Mouse (Mus musculus) lung, postnatal 36 days (tissue): ENCODE data around the gene Vcp.
A peak's percentile ranks its signal among the peaks of the same experiment; 100 is the strongest.

ENCODE experiments used
- DNase-seq: peaks from one replicate; pipeline ENCODE4 v3.0.0; 2022; ENCODE audit warnings: mixed read lengths

Gene Vcp

GRCm38 (mm10) chr4:42941396-42941795, 58.9 kb downstream of the Vcp start:
- DNase-seq: no peak

- DNase-seq: peak; percentile 79
Observed at GRCm38 (mm10) chr4:42933630-42934029, 66.7 kb downstream of the Vcp start.

DNA sequence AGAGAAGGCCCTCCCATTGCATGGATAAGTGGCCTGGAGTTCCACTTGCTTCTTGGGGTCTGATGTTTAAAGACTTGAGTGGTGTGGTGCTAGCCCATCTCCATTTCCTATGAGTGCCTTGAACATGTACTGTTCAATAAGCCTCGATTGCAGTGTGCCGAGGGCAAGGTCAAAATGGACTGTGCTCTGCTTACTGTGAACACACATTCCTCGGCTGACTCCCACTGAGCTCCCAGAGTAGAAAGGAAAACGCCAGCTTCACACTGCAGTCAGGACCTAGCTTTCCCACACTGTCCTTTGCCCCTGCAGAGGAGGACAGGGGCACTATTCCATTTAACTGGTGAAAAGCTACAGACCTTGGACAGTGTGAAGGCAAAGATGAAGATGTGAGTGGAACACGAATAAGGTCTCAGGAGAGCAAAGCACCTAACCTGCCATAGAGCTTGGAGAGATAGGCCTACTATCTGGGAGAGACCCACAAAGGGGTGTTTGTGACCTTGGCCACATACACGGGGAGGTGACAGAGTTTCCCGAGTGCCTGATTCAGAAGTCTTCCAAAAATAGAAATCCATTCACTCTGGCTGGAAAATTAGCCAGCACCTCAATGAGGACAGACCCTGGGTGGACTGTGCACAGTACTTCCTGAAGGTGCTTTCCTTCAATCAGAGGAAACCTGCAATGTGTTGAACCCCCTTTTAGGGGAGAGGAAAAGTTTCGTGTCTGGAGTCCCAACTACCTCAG, 67.9 kb downstream of the Vcp start:
- no peak for DNase-seq
